Mouse (Mus musculus): Measurements from ENCODE around the gene Hcrtr2. TPM values are rescaled to one million over a fixed set of nuclear protein-coding genes. Genes with fewer than 3 reads are reported as not detected.

The Hcrtr2 gene
- polyA plus RNA-seq, 1 experiment = not detected

DNA sequence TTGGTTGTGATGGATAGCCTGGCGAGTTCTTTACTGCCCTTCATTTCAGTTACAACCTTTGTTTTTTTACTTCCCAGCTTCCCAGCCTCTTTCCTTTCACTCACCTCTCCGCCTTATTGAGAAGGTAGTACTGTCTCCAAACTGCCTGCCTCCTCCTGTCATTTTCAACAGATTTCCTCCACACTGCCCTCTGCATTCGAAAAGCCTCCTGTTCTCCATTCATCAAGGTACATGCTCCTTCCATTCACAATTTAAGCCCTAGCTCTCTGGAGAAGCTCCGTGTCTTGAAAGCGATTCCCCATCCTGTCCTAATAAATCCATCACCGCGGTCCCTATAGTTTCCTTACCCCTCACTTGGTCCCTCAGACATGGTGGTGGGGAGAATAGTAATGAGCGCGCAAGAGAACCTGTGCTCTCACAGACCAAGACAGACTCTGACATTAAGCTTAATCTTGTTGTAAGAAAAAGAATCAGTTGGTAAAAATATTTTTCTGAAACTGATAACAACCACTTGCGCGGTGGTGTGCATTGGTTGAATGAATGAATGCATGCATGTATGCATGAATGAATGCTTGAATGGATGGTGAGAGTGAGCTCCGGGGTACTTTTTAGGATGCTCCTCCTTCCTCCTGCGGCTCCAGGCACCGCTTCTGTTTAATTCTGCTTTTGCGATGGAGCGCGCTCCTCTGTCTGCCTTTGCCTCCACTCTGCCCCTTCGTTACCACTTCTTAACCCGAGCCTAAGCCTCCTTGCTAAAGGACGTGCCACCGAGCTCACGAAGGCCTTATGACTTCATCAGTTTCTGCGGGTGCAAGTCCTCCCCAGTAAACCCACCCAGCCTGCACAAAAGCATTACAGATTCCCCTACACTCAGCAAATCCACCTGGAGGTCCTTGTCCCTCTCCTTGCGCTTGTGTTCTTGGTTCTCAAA is 1.3 kb downstream of the Hcrtr2 start:
- no peak for TF ChIP-seq POLR2A (IDR thresholded peaks at IDR 0.05; ENCODE audit: control insufficient read depth, extremely low read depth, insufficient read depth, low read length, poor library complexity)
- no peak for TF ChIP-seq CTCF (IDR thresholded peaks at IDR 0.05; ENCODE audit: borderline replicate concordance, control insufficient read depth, extremely low read depth, insufficient read depth, low read length, poor library complexity)

DNA sequence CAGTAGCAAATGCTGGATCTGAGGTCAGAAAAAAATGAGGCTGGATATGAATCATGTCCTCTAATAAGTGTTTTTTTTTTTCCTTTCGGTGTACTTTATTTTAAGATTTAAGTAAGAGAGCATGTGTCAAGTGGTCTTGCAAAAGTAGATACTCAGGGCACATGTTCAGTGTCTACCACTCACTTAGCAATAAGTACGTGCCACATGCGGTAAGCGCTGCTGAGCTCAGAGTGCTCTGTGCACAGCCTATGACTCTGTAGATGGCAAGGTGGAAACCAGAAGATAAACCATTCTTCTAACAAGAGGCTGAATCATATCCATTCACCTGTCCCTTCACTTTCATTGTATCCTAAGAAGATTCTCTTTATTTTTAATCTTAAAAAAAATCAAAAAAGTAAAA is 2.1 kb downstream of the Hcrtr2 start:
- DNase-seq = no peak
- no peaks in the 10 kb centered on the region for H3K36me3 ChIP-seq (ENCODE audit: control insufficient read depth, insufficient read depth, low read length)
- H3K4me1 ChIP-seq (replicated peaks; ENCODE audit: control insufficient read depth, insufficient read depth, low read length) = no peaks in the 10 kb centered on the region
- H3K4me3 ChIP-seq (ENCODE audit: control insufficient read depth, insufficient read depth, low read length) = no peak overlapping the region
- TF ChIP-seq POLR2A (IDR thresholded peaks at IDR 0.05; ENCODE audit: control insufficient read depth, extremely low read depth, insufficient read depth, low read length, poor library complexity) (no peak), CTCF (IDR thresholded peaks at IDR 0.05; ENCODE audit: borderline replicate concordance, control insufficient read depth, extremely low read depth, insufficient read depth, low read length, poor library complexity) (no peak)
- H3K27ac ChIP-seq (ENCODE audit: control insufficient read depth, insufficient read depth, low read length) = no peak overlapping the region
- H3K27me3 ChIP-seq (ENCODE audit: control insufficient read depth, insufficient read depth, low read length) = no peaks in the 10 kb centered on the region
- WGBS = 95% methylated on average over 4 of the region's 4 CpGs

More for the DNA sequence above, 1.3 kb downstream of the Hcrtr2 start:
- Histone ChIP-seq H3K36me3 (ENCODE audit: control insufficient read depth, insufficient read depth, low read length) (no peaks in the 10 kb centered on the region), H3K4me1 (replicated peaks; ENCODE audit: control insufficient read depth, insufficient read depth, low read length) (no peaks in the 10 kb centered on the region), H3K27me3 (ENCODE audit: control insufficient read depth, insufficient read depth, low read length) (no peaks in the 10 kb centered on the region), H3K27ac (ENCODE audit: control insufficient read depth, insufficient read depth, low read length) (no peak overlapping the region), H3K4me3 (ENCODE audit: control insufficient read depth, insufficient read depth, low read length) (no peak overlapping the region)
- DNase-seq = no peak
- 13% methylated on average over 24 of the region's 24 CpGs for WGBS

DNA sequence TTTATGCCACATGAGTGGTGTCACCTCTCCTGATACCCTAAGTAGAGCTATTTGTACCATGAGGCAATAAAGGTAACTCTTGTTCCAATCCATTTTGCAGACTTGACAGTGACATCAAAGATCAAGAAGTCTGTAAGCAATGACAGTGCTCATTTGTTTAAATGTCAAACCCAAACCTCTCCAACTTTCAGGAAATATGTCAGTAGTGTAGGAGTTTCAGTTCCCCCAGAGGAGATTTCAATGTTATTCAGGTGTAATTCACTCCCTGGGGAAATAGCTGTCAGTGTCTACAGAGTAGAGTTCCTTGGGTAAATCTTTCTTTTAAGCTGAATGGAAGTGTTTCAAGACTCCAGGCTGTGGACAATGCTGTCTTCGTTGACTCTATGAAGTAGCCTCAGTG is 2.9 kb downstream of the Hcrtr2 start:
- no peak for TF ChIP-seq POLR2A (IDR thresholded peaks at IDR 0.05; ENCODE audit: control insufficient read depth, extremely low read depth, insufficient read depth, low read length, poor library complexity)
- TF ChIP-seq CTCF (IDR thresholded peaks at IDR 0.05; ENCODE audit: borderline replicate concordance, control insufficient read depth, extremely low read depth, insufficient read depth, low read length, poor library complexity) = no peak
- WGBS = 82% methylated on average over 1 of the region's 1 CpGs
- Histone ChIP-seq H3K36me3 (ENCODE audit: control insufficient read depth, insufficient read depth, low read length) (no peaks in the 10 kb centered on the region), H3K27ac (ENCODE audit: control insufficient read depth, insufficient read depth, low read length) (no peak overlapping the region), H3K4me1 (replicated peaks; ENCODE audit: control insufficient read depth, insufficient read depth, low read length) (no peaks in the 10 kb centered on the region), H3K27me3 (ENCODE audit: control insufficient read depth, insufficient read depth, low read length) (no peaks in the 10 kb centered on the region), H3K4me3 (ENCODE audit: control insufficient read depth, insufficient read depth, low read length) (no peak overlapping the region)
- no peak for DNase-seq

DNA sequence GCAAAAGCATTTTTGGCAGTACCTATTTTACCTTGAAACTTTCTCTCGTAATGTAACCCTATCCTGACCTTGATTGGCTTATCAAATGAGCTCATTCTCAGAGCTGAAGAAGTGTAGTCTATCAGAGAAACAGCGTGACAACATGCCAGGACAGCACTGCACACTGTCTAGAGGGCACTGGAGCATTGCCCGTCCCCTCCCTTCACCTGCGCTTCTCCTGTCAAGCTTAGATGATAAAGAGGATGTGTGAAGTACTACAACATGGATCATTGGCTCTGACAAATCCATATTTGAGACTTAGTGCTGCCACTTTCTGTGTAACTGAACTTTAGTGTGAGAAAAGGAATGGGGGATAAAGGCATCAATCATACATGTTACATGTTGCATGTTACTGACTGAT is 5.4 kb downstream of the Hcrtr2 start:
- DNase-seq = no peak
- Histone ChIP-seq H3K36me3 (ENCODE audit: control insufficient read depth, insufficient read depth, low read length) (no peaks in the 10 kb centered on the region), H3K4me3 (ENCODE audit: control insufficient read depth, insufficient read depth, low read length) (no peak overlapping the region), H3K27ac (ENCODE audit: control insufficient read depth, insufficient read depth, low read length) (no peak overlapping the region), H3K4me1 (replicated peaks; ENCODE audit: control insufficient read depth, insufficient read depth, low read length) (no peaks in the 10 kb centered on the region), H3K27me3 (ENCODE audit: control insufficient read depth, insufficient read depth, low read length) (no peaks in the 10 kb centered on the region)
- TF ChIP-seq POLR2A (IDR thresholded peaks at IDR 0.05; ENCODE audit: control insufficient read depth, extremely low read depth, insufficient read depth, low read length, poor library complexity) (no peak), CTCF (IDR thresholded peaks at IDR 0.05; ENCODE audit: borderline replicate concordance, control insufficient read depth, extremely low read depth, insufficient read depth, low read length, poor library complexity) (no peak)
- WGBS = 85% methylated on average over 4 of the region's 4 CpGs

DNA sequence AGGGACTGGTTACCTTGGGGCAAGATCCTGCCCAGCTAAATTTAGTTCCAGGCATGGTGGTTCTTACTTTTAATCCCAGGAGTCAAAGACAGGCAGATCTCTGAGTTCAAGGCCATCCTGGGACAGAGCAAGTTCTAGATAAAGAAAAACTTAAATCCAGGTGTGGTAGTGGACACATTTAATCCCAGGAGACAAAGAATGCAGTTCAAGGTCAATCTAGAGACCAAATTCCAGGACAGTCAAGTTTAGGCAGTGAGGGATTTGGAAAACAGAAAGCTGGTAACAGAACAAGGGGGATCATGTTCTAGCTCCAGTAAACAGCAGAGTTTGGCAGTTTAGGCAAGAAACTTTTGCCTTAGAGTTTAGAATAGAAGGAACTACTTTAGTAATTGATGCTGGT is 8.6 kb downstream of the Hcrtr2 start:
- no peaks in the 10 kb centered on the region for H3K4me1 ChIP-seq (replicated peaks; ENCODE audit: control insufficient read depth, insufficient read depth, low read length)
- TF ChIP-seq POLR2A (IDR thresholded peaks at IDR 0.05; ENCODE audit: control insufficient read depth, extremely low read depth, insufficient read depth, low read length, poor library complexity) (no peak), CTCF (IDR thresholded peaks at IDR 0.05; ENCODE audit: borderline replicate concordance, control insufficient read depth, extremely low read depth, insufficient read depth, low read length, poor library complexity) (no peak)
- no peaks in the 10 kb centered on the region for H3K36me3 ChIP-seq (ENCODE audit: control insufficient read depth, insufficient read depth, low read length)
- H3K27me3 ChIP-seq (ENCODE audit: control insufficient read depth, insufficient read depth, low read length) = no peaks in the 10 kb centered on the region
- no peak overlapping the region for H3K27ac ChIP-seq (ENCODE audit: control insufficient read depth, insufficient read depth, low read length)
- DNase-seq = no peak
- no peak overlapping the region for H3K4me3 ChIP-seq (ENCODE audit: control insufficient read depth, insufficient read depth, low read length)

DNA sequence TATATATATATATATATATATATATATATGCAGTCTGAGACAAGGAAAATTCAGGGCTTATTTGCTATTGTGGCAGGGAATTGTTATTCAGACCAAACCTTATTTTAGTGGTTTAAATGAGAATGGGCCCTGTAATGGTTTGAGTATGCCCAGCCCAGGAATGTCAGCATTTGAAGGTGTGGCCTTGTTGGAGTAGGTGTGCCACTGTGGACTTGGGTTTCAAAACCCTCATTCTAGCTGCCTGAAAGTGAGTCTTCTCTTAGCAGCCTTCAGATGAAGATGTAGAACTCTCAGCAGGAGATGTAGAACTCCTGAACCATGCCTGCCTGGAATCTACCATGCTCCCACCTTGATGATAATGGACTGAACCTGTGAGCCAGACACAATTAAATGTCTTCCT is 9.7 kb downstream of the Hcrtr2 start:
- no peak overlapping the region for H3K27ac ChIP-seq (ENCODE audit: control insufficient read depth, insufficient read depth, low read length)
- H3K4me1 ChIP-seq (replicated peaks; ENCODE audit: control insufficient read depth, insufficient read depth, low read length) = no peaks in the 10 kb centered on the region
- no peak for DNase-seq
- no peak overlapping the region for H3K4me3 ChIP-seq (ENCODE audit: control insufficient read depth, insufficient read depth, low read length)
- no peaks in the 10 kb centered on the region for H3K27me3 ChIP-seq (ENCODE audit: control insufficient read depth, insufficient read depth, low read length)
- TF ChIP-seq POLR2A (IDR thresholded peaks at IDR 0.05; ENCODE audit: control insufficient read depth, extremely low read depth, insufficient read depth, low read length, poor library complexity) (no peak), CTCF (IDR thresholded peaks at IDR 0.05; ENCODE audit: borderline replicate concordance, control insufficient read depth, extremely low read depth, insufficient read depth, low read length, poor library complexity) (no peak)
- H3K36me3 ChIP-seq (ENCODE audit: control insufficient read depth, insufficient read depth, low read length) = no peaks in the 10 kb centered on the region
